Mouse (Mus musculus): ENCODE results near the gene Ago4. TPM values are rescaled to one million over a fixed set of nuclear protein-coding genes. Genes with fewer than 3 reads are reported as not detected.
"Not testable (repeated sequence)": the region's sequence is repeated elsewhere in the genome, so short reads cannot be mapped to it uniquely, and the experiment has no call there.

The Ago4 gene
- polyA plus RNA-seq, 1 experiment from 2014 or later: 4.1 TPM

DNA sequence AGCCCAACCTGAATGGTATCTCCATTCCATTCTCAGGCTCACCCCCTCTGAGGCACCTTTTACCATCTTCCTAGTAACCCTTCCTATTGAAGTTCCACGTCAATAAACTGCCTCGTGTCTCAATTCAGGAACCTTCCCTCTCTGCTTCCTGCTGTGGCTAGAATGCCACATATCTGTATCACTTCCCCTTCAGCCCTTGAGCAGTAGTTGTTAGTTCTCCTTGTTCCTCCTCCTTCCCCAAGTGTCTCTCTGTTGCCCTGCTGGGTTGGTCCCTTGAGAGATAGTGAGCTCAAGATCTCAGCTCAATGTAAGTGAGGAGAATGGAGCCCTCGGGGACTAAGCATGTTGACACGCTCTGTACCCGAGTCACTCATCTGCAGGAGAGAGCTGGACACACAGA, 3.6 kb upstream of the Ago4 start:
- Histone ChIP-seq H3K4me3 (ENCODE audit: low read depth, low read length) (no peak overlapping the region), H3K4me2 (replicated peaks; ENCODE audit: low read depth, low read length) (no peak overlapping the region), H3K9ac (ENCODE audit: low read depth, low read length) (no peak overlapping the region), H3K27me3 (ENCODE audit: control insufficient read depth, insufficient read depth, low read length) (peaks cover 2% of the 10 kb centered on the region; the same call in 1 of the 2 replicates), H3K9me3 (ENCODE audit: control insufficient read depth, low read length) (no peaks in the 10 kb centered on the region), H3K27ac (ENCODE audit: low read depth, low read length) (no peak overlapping the region), H3K36me3 (ENCODE audit: control insufficient read depth, insufficient read depth, low read length) (no peaks in the 10 kb centered on the region), H3K4me1 (replicated peaks; ENCODE audit: control insufficient read depth, insufficient read depth, low read length) (no peaks in the 10 kb centered on the region)
- no peak for DNase-seq (ENCODE audit: low spot score)
- WGBS: 76% methylated on average over 5 of the region's 5 CpGs
- ATAC-seq (ENCODE audit: low FRiP score): no peak

DNA sequence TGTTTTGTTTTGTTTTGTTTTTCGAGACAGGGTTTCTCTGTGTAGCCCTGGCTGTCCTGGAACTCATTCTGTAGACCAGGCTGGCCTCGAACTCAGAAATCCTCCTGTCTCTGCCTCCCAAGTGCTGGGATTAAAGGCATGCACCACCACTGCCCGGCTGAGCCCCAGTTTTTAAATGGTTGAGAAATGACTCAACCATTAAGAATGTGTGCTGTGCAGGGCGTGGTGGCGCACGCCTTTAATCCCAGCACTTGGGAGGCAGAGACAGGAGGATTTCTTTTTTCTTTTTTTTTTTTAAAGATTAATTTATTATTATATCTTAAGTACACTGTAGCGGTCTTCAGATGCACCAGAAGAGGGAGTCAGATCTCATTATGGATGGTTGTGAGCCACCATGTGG, 2.4 kb upstream of the Ago4 start:
- H3K27me3 ChIP-seq (ENCODE audit: control insufficient read depth, insufficient read depth, low read length); H3K36me3 ChIP-seq (ENCODE audit: control insufficient read depth, insufficient read depth, low read length); H3K4me1 ChIP-seq (replicated peaks; ENCODE audit: control insufficient read depth, insufficient read depth, low read length); H3K9me3 ChIP-seq (ENCODE audit: control insufficient read depth, low read length); H3K9ac ChIP-seq (ENCODE audit: low read depth, low read length); H3K27ac ChIP-seq (ENCODE audit: low read depth, low read length); DNase-seq (ENCODE audit: low spot score); H3K4me3 ChIP-seq (ENCODE audit: low read depth, low read length); H3K4me2 ChIP-seq (replicated peaks; ENCODE audit: low read depth, low read length); ATAC-seq (ENCODE audit: low FRiP score): not testable (repeated sequence)
- WGBS: 92% methylated on average over 7 of the region's 7 CpGs

DNA sequence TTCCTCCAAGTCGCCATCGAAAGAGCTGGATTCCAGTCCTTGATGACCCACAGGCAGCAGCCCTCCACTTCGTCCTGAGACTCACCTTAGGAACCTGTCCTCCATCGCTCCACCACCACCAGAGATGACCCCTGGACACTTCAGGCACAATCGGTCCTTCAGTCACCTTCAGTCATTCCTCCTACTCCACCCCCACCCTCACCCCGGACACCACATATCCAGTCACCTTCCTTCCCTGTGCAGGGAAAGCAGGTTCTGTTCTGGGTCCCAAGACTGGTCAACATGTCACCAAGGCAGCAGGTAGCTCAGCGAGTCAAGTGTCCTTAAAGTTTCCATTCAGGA, 428 bp upstream of the Ago4 start:
- Histone ChIP-seq H3K4me1 (replicated peaks; ENCODE audit: control insufficient read depth, insufficient read depth, low read length) (no peaks in the 10 kb centered on the region), H3K36me3 (ENCODE audit: control insufficient read depth, insufficient read depth, low read length) (no peaks in the 10 kb centered on the region), H3K4me3 (ENCODE audit: low read depth, low read length) (peak overlapping the region; percentile 97), H3K27me3 (ENCODE audit: control insufficient read depth, insufficient read depth, low read length) (peaks cover 2% of the 10 kb centered on the region; the same call in 1 of the 2 replicates), H3K9ac (ENCODE audit: low read depth, low read length) (peak overlapping the region; percentile 93), H3K9me3 (ENCODE audit: control insufficient read depth, low read length) (no peaks in the 10 kb centered on the region), H3K4me2 (replicated peaks; ENCODE audit: low read depth, low read length) (peak overlapping the region; percentile 89), H3K27ac (ENCODE audit: low read depth, low read length) (peak overlapping the region; percentile 42; the same call in 1 of the 2 replicates)
- DNase-seq (ENCODE audit: low spot score) (no peak), ATAC-seq (ENCODE audit: low FRiP score) (no peak; the same call in 1 of the 2 replicates)
- 12% methylated on average over 7 of the region's 7 CpGs for WGBS

DNA sequence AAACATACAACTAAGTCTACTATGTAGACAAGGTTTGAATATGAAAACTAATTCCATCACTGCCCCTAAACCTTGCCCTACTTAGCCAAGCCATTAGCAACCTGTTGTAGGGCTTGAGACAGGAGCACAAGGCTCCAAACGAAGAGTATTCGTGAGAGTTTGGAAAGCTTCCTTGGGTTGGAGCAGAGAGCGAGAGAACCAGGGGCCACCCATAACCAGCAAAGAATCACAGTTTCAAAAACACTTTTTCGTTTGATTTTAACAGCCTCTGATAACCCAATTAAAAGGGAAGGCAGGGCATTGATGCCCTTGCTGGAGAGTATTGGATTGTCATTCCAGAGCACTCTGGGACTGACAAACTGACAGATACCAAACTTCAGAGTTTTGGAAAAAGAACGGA, 980 bp downstream of the Ago4 start:
- H3K36me3 ChIP-seq (ENCODE audit: control insufficient read depth, insufficient read depth, low read length): no peaks in the 10 kb centered on the region
- H3K27ac ChIP-seq (ENCODE audit: low read depth, low read length): no peak overlapping the region
- H3K9ac ChIP-seq (ENCODE audit: low read depth, low read length): peak overlapping the region; percentile 93; the same call in 1 of the 2 replicates
- no peaks in the 10 kb centered on the region for H3K9me3 ChIP-seq (ENCODE audit: control insufficient read depth, low read length)
- H3K27me3 ChIP-seq (ENCODE audit: control insufficient read depth, insufficient read depth, low read length): peaks cover 2% of the 10 kb centered on the region; the same call in 1 of the 2 replicates
- no peak for DNase-seq (ENCODE audit: low spot score)
- peak overlapping the region; percentile 97 for H3K4me3 ChIP-seq (ENCODE audit: low read depth, low read length)
- no peaks in the 10 kb centered on the region for H3K4me1 ChIP-seq (replicated peaks; ENCODE audit: control insufficient read depth, insufficient read depth, low read length)
- no peak for ATAC-seq (ENCODE audit: low FRiP score)
- H3K4me2 ChIP-seq (replicated peaks; ENCODE audit: low read depth, low read length): peak overlapping the region; percentile 89
- 35% methylated on average over 5 of the region's 5 CpGs for WGBS

GRCm38 (mm10) chr4:126526828-126527227, 6.4 kb downstream of the Ago4 start:
- DNase-seq (ENCODE audit: low spot score): no peak
- no peaks in the 10 kb centered on the region for H3K4me1 ChIP-seq (replicated peaks; ENCODE audit: control insufficient read depth, insufficient read depth, low read length)
- 95% methylated on average over 5 of the region's 5 CpGs for WGBS
- no peak overlapping the region for H3K4me2 ChIP-seq (replicated peaks; ENCODE audit: low read depth, low read length)
- no peak overlapping the region for H3K4me3 ChIP-seq (ENCODE audit: low read depth, low read length)
- ATAC-seq (ENCODE audit: low FRiP score): no peak
- no peak overlapping the region for H3K27ac ChIP-seq (ENCODE audit: low read depth, low read length)
- H3K9ac ChIP-seq (ENCODE audit: low read depth, low read length): no peak overlapping the region
- no peaks in the 10 kb centered on the region for H3K27me3 ChIP-seq (ENCODE audit: control insufficient read depth, insufficient read depth, low read length)
- H3K9me3 ChIP-seq (ENCODE audit: control insufficient read depth, low read length): no peaks in the 10 kb centered on the region
- no peaks in the 10 kb centered on the region for H3K36me3 ChIP-seq (ENCODE audit: control insufficient read depth, insufficient read depth, low read length)

DNA sequence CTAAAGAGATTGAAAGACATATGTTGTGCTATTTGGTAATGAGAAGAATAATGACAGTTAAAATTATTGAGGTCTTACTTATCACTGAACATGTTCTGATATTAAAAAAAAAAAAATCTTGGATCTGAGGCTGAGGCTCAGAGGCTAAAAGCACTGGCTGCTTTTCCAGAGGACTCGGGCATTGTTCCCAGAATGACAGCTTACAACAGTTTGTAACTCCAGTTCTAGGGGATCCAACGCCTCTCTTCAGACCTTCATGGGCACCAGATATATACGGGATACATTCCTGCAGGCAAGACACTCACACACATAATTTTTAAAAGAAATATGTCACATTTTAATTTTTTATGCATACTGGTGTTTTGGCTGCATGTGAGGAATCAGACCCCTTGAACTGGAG, 7.1 kb downstream of the Ago4 start:
- Histone ChIP-seq H3K4me2 (replicated peaks; ENCODE audit: low read depth, low read length) (no peak overlapping the region), H3K4me3 (ENCODE audit: low read depth, low read length) (no peak overlapping the region), H3K27me3 (ENCODE audit: control insufficient read depth, insufficient read depth, low read length) (no peaks in the 10 kb centered on the region), H3K9me3 (ENCODE audit: control insufficient read depth, low read length) (no peaks in the 10 kb centered on the region), H3K27ac (ENCODE audit: low read depth, low read length) (no peak overlapping the region), H3K9ac (ENCODE audit: low read depth, low read length) (no peak overlapping the region), H3K4me1 (replicated peaks; ENCODE audit: control insufficient read depth, insufficient read depth, low read length) (no peaks in the 10 kb centered on the region), H3K36me3 (ENCODE audit: control insufficient read depth, insufficient read depth, low read length) (no peaks in the 10 kb centered on the region)
- no peak for DNase-seq (ENCODE audit: low spot score)
- ATAC-seq (ENCODE audit: low FRiP score): no peak
- WGBS: 83% methylated on average over 3 of the region's 3 CpGs

DNA sequence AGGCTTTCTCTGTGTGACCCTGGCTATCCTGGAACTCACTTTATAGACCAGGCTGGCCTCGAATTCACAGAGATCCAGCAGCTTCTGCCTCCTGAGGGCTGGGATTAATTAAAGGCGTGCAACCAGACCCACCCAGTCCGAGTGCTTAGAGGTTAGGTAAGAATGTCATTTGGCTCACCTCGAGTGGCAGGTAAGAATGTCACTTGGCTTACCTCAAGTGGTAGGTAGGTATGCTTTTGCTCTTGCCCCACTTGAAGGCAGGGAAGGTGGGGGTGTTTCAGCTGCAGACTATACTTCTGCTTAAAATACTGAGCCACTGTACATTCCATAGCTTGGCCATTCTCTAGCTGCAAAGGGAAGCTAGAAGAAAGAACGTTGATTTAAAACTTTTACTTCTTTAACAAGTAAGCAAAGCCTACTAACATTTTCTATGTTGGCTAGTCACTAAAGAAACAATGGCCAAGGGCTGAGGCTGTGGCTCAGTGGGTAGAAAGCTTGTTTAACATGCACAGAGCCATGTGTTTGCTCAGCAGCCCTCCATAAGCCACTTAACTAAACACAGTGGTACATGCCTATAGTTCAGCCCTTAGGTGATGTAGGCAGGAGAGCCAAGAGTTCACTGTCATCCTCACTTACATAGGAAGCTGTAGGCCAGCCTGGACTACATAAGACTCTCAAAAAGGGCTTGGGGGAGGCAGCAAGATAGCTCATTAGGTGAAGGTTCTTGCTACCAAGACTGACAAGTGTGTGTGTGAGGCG, 20.8 kb downstream of the Ago4 start:
- Histone ChIP-seq H3K9me3 (ENCODE audit: control insufficient read depth, low read length) (no peaks in the 10 kb centered on the region), H3K9ac (ENCODE audit: low read depth, low read length) (no peak overlapping the region), H3K27ac (ENCODE audit: low read depth, low read length) (no peak overlapping the region), H3K4me3 (ENCODE audit: low read depth, low read length) (no peak overlapping the region), H3K36me3 (ENCODE audit: control insufficient read depth, insufficient read depth, low read length) (0 out of 2 replicates have a peak, but pooled peaks cover 2% of the 10 kb centered on the region), H3K27me3 (ENCODE audit: control insufficient read depth, insufficient read depth, low read length) (no peaks in the 10 kb centered on the region), H3K4me2 (replicated peaks; ENCODE audit: low read depth, low read length) (no peak overlapping the region), H3K4me1 (replicated peaks; ENCODE audit: control insufficient read depth, insufficient read depth, low read length) (no peaks in the 10 kb centered on the region)
- WGBS: 89% methylated on average over 6 of the region's 6 CpGs
- DNase-seq (ENCODE audit: low spot score): no peak
- no peak for ATAC-seq (ENCODE audit: low FRiP score)

GRCm38 (mm10) chr4:126511013-126511412, 22.3 kb downstream of the Ago4 start:
- Histone ChIP-seq H3K4me3 (ENCODE audit: low read depth, low read length) (no peak overlapping the region), H3K36me3 (ENCODE audit: control insufficient read depth, insufficient read depth, low read length) (0 out of 2 replicates have a peak, but pooled peaks cover 2% of the 10 kb centered on the region), H3K4me2 (replicated peaks; ENCODE audit: low read depth, low read length) (no peak overlapping the region), H3K9ac (ENCODE audit: low read depth, low read length) (no peak overlapping the region), H3K27me3 (ENCODE audit: control insufficient read depth, insufficient read depth, low read length) (no peaks in the 10 kb centered on the region), H3K9me3 (ENCODE audit: control insufficient read depth, low read length) (no peaks in the 10 kb centered on the region), H3K27ac (ENCODE audit: low read depth, low read length) (no peak overlapping the region), H3K4me1 (replicated peaks; ENCODE audit: control insufficient read depth, insufficient read depth, low read length) (no peaks in the 10 kb centered on the region)
- DNase-seq (ENCODE audit: low spot score): no peak
- no peak for ATAC-seq (ENCODE audit: low FRiP score)
- WGBS: 89% methylated on average over 5 of the region's 5 CpGs

- H3K9me3 ChIP-seq (ENCODE audit: control insufficient read depth, low read length): no peaks in the 10 kb centered on the region
- H3K4me1 ChIP-seq (replicated peaks; ENCODE audit: control insufficient read depth, insufficient read depth, low read length): no peaks in the 10 kb centered on the region
- H3K36me3 ChIP-seq (ENCODE audit: control insufficient read depth, insufficient read depth, low read length): 0 out of 2 replicates have a peak, but pooled peaks cover 2% of the 10 kb centered on the region
- DNase-seq (ENCODE audit: low spot score) (no peak), ATAC-seq (ENCODE audit: low FRiP score) (no peak)
- no peaks in the 10 kb centered on the region for H3K27me3 ChIP-seq (ENCODE audit: control insufficient read depth, insufficient read depth, low read length)
- 90% methylated on average over 2 of the region's 2 CpGs for WGBS
- no peak overlapping the region for H3K4me2 ChIP-seq (replicated peaks; ENCODE audit: low read depth, low read length)
- no peak overlapping the region for H3K27ac ChIP-seq (ENCODE audit: low read depth, low read length)
- H3K9ac ChIP-seq (ENCODE audit: low read depth, low read length): no peak overlapping the region
- no peak overlapping the region for H3K4me3 ChIP-seq (ENCODE audit: low read depth, low read length)
Observed at GRCm38 (mm10) chr4:126509072-126509471, 24.2 kb downstream of the Ago4 start.

Measured in hindbrain, embryonic 11.5 days (tissue).